Mouse (Mus musculus) left cerebral cortex, postnatal 14 days (tissue): ENCODE measurements at regions not wholly inside any gene's neighbourhood (a gene's known extent, or its start where the extent isn't known, plus 50 kb on each side); places are given as distances from the start of the nearest gene placed in this dataset.

Experiments
- DNase-seq, 2 experiments: peaks; one replicate each; pipeline ENCODE4 v3.0.0; 2021 to 2022; ENCODE audit warnings: low spot score in 2 of 2, mixed read lengths in 1 of 2
- intact Hi-C: fragments of 180-260 bp; cut with DNase I; formaldehyde crosslinking; loops from one replicate; pipeline ENCODE4 v1.15.1; 2025

GRCm38 (mm10) chr2:133204295-133204866 is 258.7 kb upstream of the Fermt1 start:
- intact Hi-C loops: no loop called here
- DNase-seq: no peak

GRCm38 (mm10) chr2:133208498-133208897 is 262.8 kb upstream of the Fermt1 start:
- intact Hi-C loops: no loop called here
- no peak for DNase-seq

DNA sequence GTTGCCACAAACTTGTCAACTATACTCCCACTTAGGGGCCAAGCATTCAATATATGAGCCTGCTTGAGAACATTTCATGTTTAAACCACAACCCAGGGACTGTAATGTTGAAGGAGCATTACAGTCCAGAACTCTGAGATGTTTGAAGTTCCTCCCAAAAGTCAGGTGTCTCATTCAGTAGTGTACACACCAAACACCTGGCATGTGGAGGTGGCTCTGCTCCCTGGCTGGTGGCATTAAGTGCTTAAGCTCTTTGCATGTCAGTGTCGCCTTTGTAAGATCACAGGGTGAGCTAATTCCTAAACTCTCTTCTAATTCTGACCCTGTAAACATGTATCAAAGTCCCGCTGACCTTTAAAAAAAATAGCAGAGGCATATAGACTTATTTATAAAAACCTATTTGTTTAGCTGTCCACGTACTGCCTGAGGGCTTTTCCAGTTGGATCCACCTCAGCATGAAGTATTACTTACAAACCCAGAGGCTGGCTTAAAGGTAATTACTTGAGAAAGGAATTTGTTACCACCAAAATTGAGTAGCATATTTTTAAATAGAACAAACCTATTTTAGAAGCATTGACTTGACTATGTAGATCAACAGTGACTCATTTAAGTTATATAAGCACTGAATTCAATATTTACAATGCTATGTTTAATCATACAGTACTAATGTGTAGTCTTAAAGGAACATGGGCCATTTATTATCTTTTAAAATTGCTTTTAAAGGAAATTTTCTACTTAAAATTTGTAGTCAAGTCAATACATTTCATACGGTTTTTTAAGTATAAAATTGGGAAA is 276.3 kb upstream of the Fermt1 start:
- intact Hi-C loops: no loop called here
- no peak for DNase-seq

DNA sequence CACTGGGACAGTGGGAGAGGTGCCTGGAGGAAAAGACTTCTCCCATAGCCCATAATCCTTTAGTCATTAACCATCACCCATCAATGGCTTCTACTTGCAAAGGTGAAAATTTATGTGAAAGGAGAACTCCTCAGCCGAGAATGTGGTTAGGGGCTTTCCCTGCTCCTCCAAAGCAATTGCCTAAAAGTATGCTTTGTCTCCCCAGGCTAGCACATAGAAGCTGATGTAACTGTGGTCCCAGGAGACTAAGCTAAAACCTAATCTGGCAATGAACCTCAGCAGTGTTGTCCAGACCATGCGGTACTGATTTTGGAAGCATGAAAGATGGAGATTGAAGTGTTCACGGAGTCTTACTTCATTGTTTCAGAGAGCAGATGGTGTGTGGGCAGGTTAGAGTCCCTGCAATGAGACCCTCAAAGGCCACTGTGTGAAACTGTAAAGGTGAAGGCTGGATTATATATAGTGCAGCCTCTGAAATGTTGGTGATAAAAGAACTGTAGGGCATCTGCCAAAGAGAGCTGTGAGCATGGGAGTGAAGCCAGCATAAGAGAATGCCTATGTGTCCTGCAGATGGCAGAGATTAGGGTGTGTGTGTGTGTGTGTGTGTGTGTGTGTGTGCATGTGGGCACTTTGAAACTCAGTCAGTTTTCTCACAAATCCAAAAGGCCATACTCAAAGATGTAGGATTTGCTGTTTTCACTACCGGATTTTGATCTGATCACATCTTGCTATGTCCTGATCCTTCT is 289.6 kb upstream of the Fermt1 start:
- intact Hi-C loops: no loop called here
- peak; percentile 6 to 49 for DNase-seq

GRCm38 (mm10) chr2:133252131-133252530 is 299.8 kb upstream of the Bmp2 start:
- no peak for DNase-seq
- intact Hi-C loops: no loop called here

DNA sequence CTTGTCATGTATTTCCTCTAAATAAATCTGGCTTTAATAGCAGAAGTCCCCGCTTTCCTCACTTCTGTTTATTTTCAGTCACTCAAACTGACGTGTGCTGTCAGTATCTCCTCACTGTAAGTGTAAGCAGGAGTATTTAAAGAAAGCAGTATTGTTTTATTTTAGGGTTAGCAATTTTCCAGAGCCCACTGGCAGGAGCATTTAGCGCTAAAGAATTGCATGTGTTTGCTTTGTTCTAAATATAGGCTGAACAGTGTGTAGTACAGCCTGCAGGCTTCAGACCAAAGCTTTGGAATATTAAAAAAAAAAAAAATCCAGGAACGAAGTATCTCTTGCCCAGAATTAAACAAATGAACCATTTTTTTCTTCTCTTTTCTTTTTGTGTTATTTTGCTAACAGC is 277.5 kb upstream of the Bmp2 start:
- DNase-seq: no peak
- intact Hi-C loops: no loop called here

GRCm38 (mm10) chr2:133278546-133278945 is 273.4 kb upstream of the Bmp2 start:
- intact Hi-C loops: no loop called here
- DNase-seq: no peak

- intact Hi-C loops: no loop called here
- DNase-seq: no peak
These were observed 272.7 kb upstream of the Bmp2 start for GRCm38 (mm10) chr2:133279275-133279674.

DNA sequence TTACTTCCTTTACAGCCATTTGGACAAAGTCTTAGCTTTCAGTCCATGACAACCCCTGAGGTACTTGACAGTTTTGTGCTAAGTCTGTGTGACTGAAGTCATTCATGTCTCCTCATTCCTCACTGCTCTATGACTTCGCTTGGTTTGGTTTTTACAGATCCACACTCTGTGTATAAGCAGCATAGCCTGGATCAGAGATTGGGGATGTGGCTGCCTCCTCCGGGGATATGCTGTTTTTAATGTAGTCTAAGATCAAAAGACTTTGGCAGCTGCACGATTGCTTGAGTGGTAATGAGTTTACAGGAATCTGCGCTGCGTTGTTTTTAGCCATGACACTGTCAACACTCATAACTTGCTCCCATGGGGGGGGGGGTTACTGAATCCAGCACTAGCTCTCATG is 269.3 kb upstream of the Bmp2 start:
- intact Hi-C loops: no loop called here
- DNase-seq: no peak

DNA sequence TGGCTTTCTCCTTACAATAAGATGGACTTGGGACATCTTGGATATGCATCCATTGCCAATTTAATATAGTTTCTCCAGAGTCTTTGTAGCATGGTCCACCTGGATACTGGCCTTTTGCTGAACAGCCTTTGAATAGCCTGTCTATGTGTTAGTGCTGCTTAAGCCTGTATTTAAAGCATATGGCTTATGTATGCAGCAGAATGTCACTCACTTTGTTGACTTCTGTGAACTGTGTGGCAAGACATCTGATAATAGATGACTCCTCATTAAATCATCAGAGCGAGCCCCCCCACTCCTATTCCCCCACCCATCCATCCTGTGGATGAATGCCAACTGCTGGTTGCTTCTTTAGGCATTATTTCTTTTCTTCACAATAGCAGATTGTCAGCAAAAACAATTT is 268.2 kb upstream of the Bmp2 start:
- intact Hi-C loops: no loop called here
- DNase-seq: no peak

DNA sequence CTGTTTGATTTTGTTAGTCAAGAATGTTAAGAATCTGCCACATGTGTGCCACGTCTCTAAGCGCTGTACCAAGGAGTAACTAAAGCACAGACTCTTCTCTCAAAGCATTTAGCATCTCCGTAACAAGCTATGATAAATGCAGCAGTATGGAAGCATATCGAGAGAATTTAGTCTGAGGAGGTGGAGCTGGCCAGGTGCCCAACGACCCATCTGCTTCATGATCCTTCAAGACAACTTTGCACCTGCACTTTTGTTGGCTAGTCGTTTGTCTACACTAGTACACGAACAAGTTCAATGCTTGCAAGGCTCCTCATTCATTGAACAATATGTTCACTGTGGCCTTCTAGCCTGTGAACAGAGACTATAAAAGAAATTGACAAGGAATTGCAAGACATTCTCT is 257.8 kb upstream of the Bmp2 start:
- DNase-seq: peak; percentile 18 to 22

GRCm38 (mm10) chr2:133305936-133306335 is 246.0 kb upstream of the Bmp2 start:
- peak; percentile 18 to 21 for DNase-seq

More for the DNA sequence above, 257.8 kb upstream of the Bmp2 start:
- intact Hi-C loops: no loop called here

DNA sequence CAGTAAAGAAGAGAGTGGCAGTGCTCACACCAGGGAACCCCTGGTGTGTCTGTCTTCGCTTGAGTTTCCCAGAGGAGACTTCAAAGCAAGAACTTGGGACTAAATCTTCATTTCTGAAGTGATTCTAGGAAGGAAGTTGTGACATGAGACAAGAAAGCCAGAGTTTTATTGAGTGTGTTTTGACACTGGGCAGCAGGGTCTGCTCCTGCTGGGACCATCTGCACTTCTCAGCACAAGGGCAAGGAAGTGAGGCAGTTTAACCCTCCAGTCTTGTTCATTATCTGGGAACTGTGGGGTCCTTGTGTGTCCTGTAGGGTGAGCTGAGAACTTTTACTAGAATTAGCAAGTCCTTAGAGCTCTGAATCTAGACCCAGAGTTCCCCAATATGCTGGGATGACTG is 241.0 kb upstream of the Bmp2 start:
- no peak for DNase-seq
- intact Hi-C loops: no loop called here

More at GRCm38 (mm10) chr2:133305936-133306335, 246.0 kb upstream of the Bmp2 start:
- intact Hi-C loops: no loop called here

GRCm38 (mm10) chr2:133326290-133327050 is 225.5 kb upstream of the Bmp2 start:
- DNase-seq: no peak
- intact Hi-C loops: no loop called here

- no peak for DNase-seq
- intact Hi-C loops: no loop called here
These were observed 224.3 kb upstream of the Bmp2 start for GRCm38 (mm10) chr2:133327653-133328052.

DNA sequence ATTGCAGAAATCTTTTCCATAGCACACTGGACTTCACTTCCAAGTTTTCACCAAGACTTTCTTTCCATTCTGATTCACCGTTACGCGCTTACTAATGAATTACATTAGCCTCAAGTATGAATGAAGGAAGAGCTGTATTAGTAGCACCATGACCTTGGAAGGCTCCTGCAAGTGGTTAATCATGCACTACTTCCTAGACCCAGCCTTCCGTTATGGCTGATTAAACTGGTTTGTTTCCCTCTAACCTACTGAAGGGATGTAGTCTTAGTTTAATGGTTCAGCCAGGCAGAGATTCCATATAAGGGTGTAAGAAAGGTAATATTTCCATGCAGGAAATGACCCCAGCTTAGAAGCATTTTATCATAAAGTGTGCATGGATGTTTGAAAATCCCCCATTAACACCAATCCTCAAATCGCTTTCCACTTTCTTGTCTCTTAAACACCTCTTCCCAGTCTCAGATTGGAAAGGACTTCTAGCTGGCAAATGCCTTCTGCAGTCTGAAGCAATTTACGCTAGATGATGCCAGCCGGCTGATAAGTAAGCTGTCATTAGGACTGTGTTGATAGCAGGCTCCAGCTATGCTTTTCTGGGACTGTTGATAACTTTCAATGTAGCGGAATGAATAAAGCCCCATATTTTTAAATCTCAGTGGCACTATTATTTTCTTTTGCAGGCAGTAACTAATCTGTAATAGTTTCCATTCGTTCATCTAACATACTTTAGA is 215.6 kb upstream of the Bmp2 start:
- intact Hi-C loops: no loop called here
- no peak for DNase-seq

GRCm38 (mm10) chr2:133338150-133338549 is 213.8 kb upstream of the Bmp2 start:
- no peak for DNase-seq
- intact Hi-C loops: no loop called here

- intact Hi-C loops: no loop called here
- no peak for DNase-seq
These were observed 210.6 kb upstream of the Bmp2 start for GRCm38 (mm10) chr2:133341352-133341751.
